Mouse (Mus musculus) bone marrow macrophage, adult 2 months (primary cell): ENCODE data around the gene Bcl2l11. TPM values are rescaled to one million over a fixed set of nuclear protein-coding genes. Genes with fewer than 3 reads are reported as not detected.

Experiments used
- H3K27ac ChIP-seq: 2 replicates; pipeline ENCODE4 v1.5.1; 2012; ENCODE audit warnings: low read depth, low read length; ENCODE audit not compliant: insufficient read depth
- H3K4me1 ChIP-seq: 2 replicates; pipeline ENCODE4 v1.6.1; 2012; ENCODE audit warnings: low read length; ENCODE audit not compliant: control insufficient read depth, insufficient read depth
- H3K4me3 ChIP-seq: 2 replicates; pipeline ENCODE4 v1.5.1; 2012; ENCODE audit warnings: mild to moderate bottlenecking, low read length, moderate library complexity; ENCODE audit not compliant: insufficient read depth
- CTCF ChIP-seq: IDR thresholded peaks from 2 replicates; pipeline ENCODE4 v1.5.1; 2012; ENCODE audit warnings: low read depth, mild to moderate bottlenecking, low read length, moderate library complexity
- POLR2A ChIP-seq: IDR thresholded peaks from 2 replicates; pipeline ENCODE4 v1.6.1; 2012; ENCODE audit warnings: mild to moderate bottlenecking, low read depth, low read length, borderline replicate concordance
- polyA plus RNA-seq: library from polyadenylated mRNA; stranded (reverse); fragments of >200 nt; gene quantifications from 2 replicates; pipeline ENCODE4 v1.2.4, GENCODE M21; 2012; ENCODE audit not compliant: missing spikeins, insufficient read depth, insufficient read length

The Bcl2l11 gene
- polyA plus RNA-seq, 1 experiment = 60.5 TPM

DNA sequence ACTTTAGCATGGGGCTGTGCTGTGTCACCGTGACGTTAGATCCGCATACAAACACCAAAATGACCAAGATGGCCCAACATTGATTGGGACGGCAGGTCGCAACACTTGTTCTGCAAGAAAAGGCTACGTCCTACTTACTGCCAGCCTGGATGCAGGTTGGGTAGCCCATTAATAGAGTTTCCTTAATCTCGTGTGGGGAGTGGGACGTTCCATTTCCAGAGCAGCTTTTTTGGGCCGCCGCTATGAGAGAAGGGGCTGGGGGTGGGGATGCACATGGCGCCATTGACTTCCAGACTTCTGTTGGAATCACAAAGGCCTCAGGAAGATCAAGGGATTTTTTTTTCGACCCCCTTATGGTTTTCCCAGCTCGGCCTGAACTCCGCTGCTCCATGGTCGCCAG, 1.1 kb upstream of the Bcl2l11 start:
- Histone ChIP-seq H3K4me3 (peak overlapping the region; percentile 60), H3K4me1 (peaks cover 11% of the 10 kb centered on the region), H3K27ac (no peak overlapping the region)
- TF ChIP-seq POLR2A (no peak), CTCF (no peak)

DNA sequence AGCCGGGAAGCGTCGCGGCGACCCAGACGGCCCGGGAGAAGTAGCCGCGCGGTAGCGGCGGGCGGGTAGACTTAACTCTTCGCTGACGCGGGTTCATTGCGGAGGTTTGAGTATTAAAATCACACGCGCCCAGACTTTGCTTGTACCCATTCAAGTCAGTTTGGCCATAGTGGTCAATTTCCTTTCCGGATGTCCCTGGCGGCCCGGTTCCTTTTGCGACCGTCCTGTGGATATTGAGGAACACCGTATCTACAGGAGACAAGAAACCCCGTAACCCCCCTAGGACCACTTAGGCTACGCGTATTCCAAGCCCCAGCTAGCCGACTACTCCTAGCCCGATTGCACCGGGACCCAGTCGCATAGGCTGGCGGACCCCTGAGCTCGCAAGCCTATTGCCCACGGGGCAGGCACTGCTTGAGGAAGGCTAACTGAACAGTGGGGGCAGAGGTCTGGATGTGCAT, 783 bp downstream of the Bcl2l11 start:
- TF ChIP-seq CTCF (no peak), POLR2A (no peak)
- peaks cover 11% of the 10 kb centered on the region for H3K4me1 ChIP-seq
- peak overlapping the region; percentile 63 for H3K27ac ChIP-seq
- peak overlapping the region; percentile 82 for H3K4me3 ChIP-seq

DNA sequence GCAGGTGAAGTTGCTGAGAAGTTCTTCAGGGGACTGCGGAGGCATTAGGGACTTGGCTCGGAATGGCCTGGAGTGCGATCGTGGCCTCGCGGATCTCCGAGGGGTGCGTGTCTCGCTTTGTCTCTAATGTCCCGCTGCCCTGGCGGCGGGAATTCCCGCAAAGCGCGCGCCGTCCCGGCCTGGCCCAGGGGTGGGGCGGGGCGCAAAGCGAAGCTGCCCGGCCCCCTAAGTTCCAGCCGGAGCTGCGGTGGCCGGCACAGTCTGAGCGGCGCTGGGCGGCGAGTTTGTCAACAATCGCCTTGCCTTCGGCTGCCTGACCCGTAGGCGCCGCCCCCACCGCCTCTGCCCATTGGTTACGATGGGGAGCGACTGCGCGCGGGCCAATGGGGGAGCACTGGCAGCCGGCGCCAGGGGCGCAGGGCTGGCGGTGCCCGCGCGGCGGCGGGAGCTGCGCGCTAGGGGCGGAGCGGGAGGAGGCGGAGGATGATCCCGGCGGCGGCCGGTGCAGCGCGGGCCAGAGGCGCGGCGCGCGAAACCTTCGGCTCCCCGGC, 1.4 kb downstream of the Bcl2l11 start:
- Histone ChIP-seq H3K4me1 (peaks cover 11% of the 10 kb centered on the region), H3K4me3 (peak overlapping the region; percentile 82), H3K27ac (peak overlapping the region; percentile 63)
- TF ChIP-seq CTCF (no peak), POLR2A (no peak)

DNA sequence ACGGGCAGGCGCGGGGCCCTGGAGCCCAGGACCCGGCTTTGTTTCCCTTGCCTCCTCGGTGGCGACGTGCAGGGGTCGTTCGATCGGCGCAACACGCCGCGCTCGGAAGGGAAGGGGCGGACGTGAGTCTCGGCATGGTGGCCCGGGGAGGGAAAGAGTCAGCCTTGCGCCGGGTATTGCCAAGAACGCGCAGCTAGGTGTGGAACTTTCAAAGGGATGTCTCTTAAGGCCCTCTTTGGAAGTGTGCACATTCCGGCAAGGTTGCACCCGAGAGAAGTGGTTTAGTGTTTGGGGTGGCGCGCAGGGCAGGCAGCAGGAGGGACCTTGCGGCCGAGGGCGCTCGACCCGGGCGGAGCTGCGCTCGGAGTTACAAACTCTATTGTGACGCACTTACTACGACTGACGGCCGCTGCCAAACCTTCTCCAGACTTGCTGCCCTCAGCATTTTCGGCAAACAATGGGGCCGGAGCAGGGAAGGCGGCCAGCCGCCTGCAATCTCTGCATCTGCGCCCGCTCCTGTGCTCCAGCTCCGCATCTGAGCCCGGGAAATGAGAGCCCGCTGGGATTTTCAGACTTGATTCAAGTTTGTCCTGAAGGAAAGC, 2.0 kb downstream of the Bcl2l11 start:
- peak overlapping the region; percentile 62 for H3K4me3 ChIP-seq
- no peak for TF ChIP-seq POLR2A
- no peak for TF ChIP-seq CTCF
- peaks cover 14% of the 10 kb centered on the region for H3K4me1 ChIP-seq
- peak overlapping the region; percentile 57 for H3K27ac ChIP-seq

DNA sequence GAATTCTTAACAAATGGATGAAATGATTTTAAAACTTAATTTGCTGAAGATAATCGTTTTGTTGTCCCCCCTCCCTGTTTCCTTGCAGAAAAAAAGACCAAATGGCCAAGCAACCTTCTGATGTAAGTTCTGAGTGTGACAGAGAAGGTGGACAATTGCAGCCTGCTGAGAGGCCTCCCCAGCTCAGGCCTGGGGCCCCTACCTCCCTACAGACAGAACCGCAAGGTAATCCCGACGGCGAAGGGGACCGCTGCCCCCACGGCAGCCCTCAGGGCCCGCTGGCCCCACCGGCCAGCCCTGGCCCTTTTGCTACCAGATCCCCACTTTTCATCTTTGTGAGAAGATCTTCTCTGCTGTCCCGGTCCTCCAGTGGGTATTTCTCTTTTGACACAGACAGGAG, 2.7 kb downstream of the Bcl2l11 start:
- Histone ChIP-seq H3K4me3 (peak overlapping the region; percentile 62), H3K27ac (no peak overlapping the region), H3K4me1 (peaks cover 21% of the 10 kb centered on the region)
- TF ChIP-seq POLR2A (no peak), CTCF (no peak)

DNA sequence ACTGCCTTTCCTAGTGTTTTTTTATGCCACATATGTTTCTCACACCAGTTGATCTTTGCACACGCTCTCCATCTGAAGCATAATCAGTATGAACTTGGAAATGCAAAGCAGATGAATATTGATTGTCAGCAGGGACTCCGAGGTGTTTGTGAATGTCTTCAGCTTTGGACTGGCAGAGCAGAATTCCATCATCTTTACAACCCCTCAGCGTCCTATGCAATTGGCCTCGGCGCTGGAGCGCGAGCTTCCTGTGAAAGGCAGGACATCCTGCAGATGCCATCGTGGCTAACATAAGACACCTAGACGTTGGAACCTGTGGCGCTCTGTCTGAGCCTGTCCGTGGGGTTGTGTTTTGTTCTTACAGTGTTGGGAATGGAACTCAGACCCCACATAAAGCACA, 5.7 kb downstream of the Bcl2l11 start:
- H3K4me1 ChIP-seq = peaks cover 33% of the 10 kb centered on the region
- H3K27ac ChIP-seq = no peak overlapping the region
- H3K4me3 ChIP-seq = no peak overlapping the region
- TF ChIP-seq CTCF (no peak), POLR2A (no peak)

DNA sequence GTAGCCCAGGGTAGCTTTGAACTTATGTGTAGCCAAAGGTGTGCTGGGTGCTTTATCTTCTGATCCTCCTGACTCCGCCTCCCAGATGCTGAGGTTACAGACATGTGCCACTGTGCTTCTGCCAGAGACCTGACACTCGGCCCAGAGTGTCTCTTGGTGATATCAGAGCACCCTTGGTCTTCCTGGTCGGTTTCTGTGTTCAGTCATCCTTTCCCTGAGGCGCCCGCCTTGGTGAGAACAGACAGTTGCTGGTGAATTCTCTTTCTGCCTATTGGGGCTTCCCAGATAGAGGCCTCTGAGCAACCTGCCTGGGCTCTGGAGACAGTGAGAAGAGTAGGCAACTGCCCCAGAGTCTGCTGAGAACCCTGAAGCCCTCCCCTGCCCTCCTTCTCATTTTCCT, 6.8 kb downstream of the Bcl2l11 start:
- no peak overlapping the region for H3K4me3 ChIP-seq
- H3K27ac ChIP-seq = no peak overlapping the region
- TF ChIP-seq CTCF (no peak), POLR2A (no peak)
- peaks cover 44% of the 10 kb centered on the region for H3K4me1 ChIP-seq

DNA sequence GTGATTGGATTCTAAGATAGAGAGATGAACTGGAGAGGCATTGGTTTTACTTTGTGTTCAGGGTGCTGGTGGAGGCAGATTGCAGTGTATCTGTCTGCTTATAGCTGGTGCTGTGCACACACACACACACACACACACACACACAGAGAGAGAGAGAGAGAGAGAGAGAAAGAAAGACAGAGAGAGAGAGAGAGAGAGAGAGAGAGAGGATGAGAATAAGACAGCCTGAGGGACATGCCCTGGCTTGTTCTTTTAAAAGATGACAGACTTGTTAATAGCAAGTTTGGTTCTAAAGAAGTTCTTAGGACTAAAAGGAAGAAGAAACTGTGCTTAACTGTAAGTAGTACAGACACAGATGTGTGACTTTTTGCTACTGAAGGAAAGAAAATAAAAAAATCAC, 8.0 kb downstream of the Bcl2l11 start:
- Histone ChIP-seq H3K4me3 (no peak overlapping the region), H3K4me1 (peaks cover 41% of the 10 kb centered on the region), H3K27ac (peak overlapping the region; percentile 61)
- TF ChIP-seq CTCF (no peak), POLR2A (no peak)

DNA sequence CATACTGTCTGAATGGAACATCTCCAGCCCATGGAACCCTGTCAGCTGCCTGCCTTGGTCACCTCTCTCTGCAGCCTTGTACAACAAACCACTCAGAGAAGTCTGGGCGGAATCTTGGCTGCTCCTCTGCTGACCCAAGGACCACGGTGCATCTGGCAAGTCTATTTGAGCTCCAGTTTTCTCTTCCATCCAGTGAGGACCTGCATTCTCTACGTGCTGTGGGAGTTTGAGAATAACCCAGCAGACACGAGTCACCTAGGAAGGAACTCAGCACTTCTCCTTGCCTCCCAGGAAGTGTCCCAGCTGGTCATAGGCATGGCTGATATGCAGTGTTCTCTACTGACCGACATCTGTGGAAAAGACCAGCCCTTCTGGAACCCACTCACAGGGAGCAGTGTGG, 8.6 kb downstream of the Bcl2l11 start:
- Histone ChIP-seq H3K27ac (peak overlapping the region; percentile 61), H3K4me1 (peaks cover 40% of the 10 kb centered on the region), H3K4me3 (no peak overlapping the region)
- TF ChIP-seq CTCF = no peak
- no peak for TF ChIP-seq POLR2A

DNA sequence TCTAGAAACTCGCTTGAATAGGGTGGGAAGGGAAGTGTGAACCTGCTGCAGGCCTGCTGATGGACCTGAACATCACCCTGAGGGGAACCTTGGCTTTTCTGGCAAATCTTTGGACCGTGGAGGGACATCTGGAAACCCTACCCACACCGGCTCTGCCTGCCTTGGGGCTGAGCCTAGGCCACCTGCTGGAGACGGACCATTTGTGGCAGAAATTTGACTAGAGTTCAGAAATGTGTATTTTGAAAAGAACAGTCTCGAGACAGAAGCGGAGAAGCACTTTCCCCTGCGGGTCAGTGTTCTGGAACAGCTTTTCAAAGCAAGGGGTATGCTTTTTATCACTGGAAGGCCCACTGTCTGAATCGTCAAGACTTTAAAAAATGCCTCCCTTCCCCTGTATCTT, 9.1 kb downstream of the Bcl2l11 start:
- Histone ChIP-seq H3K4me3 (no peak overlapping the region), H3K4me1 (peaks cover 40% of the 10 kb centered on the region), H3K27ac (no peak overlapping the region; the same call in 1 of the 2 replicates)
- no peak for TF ChIP-seq POLR2A
- no peak for TF ChIP-seq CTCF
